Mouse (Mus musculus) intestine, postnatal 0 days (tissue): ENCODE results near the gene Htatip2. TPM values are rescaled to one million over a fixed set of nuclear protein-coding genes. Genes with fewer than 3 reads are reported as not detected.
A peak's percentile ranks its signal among the peaks of the same experiment; 100 is the strongest.

Experiments
- ATAC-seq: fragments of 200-750 bp; cut with Nextera tagmentation; 2 replicates; pipeline ENCODE4 v1.8.0; 2017; ENCODE audit warnings: mild to moderate bottlenecking, moderate TSS enrichment, moderate library complexity
- H3K27ac ChIP-seq: fragments of 300-500 bp; sonication (generic); 2 replicates; pipeline ENCODE4 v1.5.1; 2014; ENCODE audit warnings: mild to moderate bottlenecking, low read depth, low read length, moderate library complexity
- H3K27me3 ChIP-seq: fragments of 300-500 bp; sonication (generic); replicated peaks from 2 replicates; pipeline ENCODE4 v1.6.1; 2014; ENCODE audit warnings: low read length, mixed read lengths; ENCODE audit not compliant: control insufficient read depth, insufficient read depth
- H3K36me3 ChIP-seq: fragments of 300-500 bp; sonication (generic); 2 replicates; pipeline ENCODE4 v1.6.1; 2014; ENCODE audit warnings: mild to moderate bottlenecking, moderate library complexity; ENCODE audit not compliant: control insufficient read depth, insufficient read depth
- H3K4me1 ChIP-seq: fragments of 300-500 bp; sonication (generic); replicated peaks from 2 replicates; pipeline ENCODE4 v1.6.1; 2014; ENCODE audit warnings: antibody characterized with exemption, low read length, mixed read lengths; ENCODE audit not compliant: control insufficient read depth, insufficient read depth
- H3K4me2 ChIP-seq: fragments of 300-500 bp; sonication (generic); replicated peaks from 2 replicates; pipeline ENCODE4 v1.6.1; 2014; ENCODE audit warnings: low read depth, mild to moderate bottlenecking, moderate library complexity
- H3K4me3 ChIP-seq: fragments of 300-500 bp; sonication (generic); 2 replicates; pipeline ENCODE4 v1.5.1; 2014; ENCODE audit warnings: low read depth, low read length
- H3K9ac ChIP-seq: fragments of 300-500 bp; sonication (generic); 2 replicates; pipeline ENCODE4 v1.6.1; 2014; ENCODE audit warnings: mild to moderate bottlenecking, low read depth, low read length
- H3K9me3 ChIP-seq: fragments of 300-500 bp; sonication (generic); 2 replicates; pipeline ENCODE4 v1.6.1; 2016; ENCODE audit warnings: mixed run types; ENCODE audit not compliant: control insufficient read depth
- CTCF ChIP-seq: sonication (generic); IDR thresholded peaks from 2 replicates; pipeline ENCODE4 v1.5.1; 2016; ENCODE audit warnings: low read depth, mild to moderate bottlenecking, control low read depth, antibody characterized with exemption, moderate library complexity
- WGBS: fragments of 180-500 bp; shearing (Covaris S2); extraction: QIAGEN DNeasy Blood & Tissue Kit; methylation state at CpG from one replicate; pipeline ENCODE4 v1.1.7; 2014; 5-methylcytosine and 5-hydroxymethylcytosine counted together
- polyA plus RNA-seq: library from polyadenylated mRNA; unstranded; fragments of >200 nt; fragmentation: Nextera tagmentation; extraction: Ambion mirVana; gene quantifications from 2 replicates; pipeline ENCODE4 v1.2.1, GENCODE M21; 2015

The Htatip2 gene
- polyA plus RNA-seq, 1 experiment from 2014 or later = 47.5 TPM

DNA sequence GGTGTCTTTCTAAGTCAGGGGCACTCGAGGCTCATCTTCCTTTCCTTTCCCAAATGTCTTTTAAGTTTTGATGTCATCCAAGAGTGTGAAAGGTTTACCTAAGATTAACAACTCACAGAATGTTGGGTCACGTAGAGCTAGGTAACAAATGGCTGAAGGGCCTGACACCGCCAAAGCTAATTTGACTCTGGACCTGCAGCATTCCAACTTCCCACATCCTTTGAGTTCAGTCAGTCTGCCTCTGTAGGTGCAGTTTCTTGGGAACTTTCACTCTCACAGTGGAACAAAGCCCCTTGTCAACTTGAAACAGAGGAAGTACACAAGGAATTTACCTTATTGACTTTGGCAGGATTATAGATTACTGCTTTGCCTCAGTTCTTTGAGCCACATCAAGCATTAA, 50.6 kb downstream of the Htatip2 start:
- Histone ChIP-seq H3K9me3 (no peaks in the 10 kb centered on the region), H3K27ac (no peak overlapping the region), H3K36me3 (peaks cover 21% of the 10 kb centered on the region; the same call in 1 of the 2 replicates), H3K9ac (no peak overlapping the region), H3K4me3 (no peak overlapping the region), H3K27me3 (no peaks in the 10 kb centered on the region), H3K4me1 (no peaks in the 10 kb centered on the region), H3K4me2 (no peak overlapping the region)
- 73% methylated on average over 3 of the region's 3 CpGs for WGBS
- TF ChIP-seq CTCF = no peak
- no peak for ATAC-seq

- no peak for ATAC-seq
- peak; percentile 62 for TF ChIP-seq CTCF
- WGBS = 57% methylated on average over 4 of the region's 4 CpGs
- Histone ChIP-seq H3K36me3 (peaks cover 21% of the 10 kb centered on the region; the same call in 1 of the 2 replicates), H3K27me3 (no peaks in the 10 kb centered on the region), H3K4me1 (no peaks in the 10 kb centered on the region), H3K27ac (no peak overlapping the region), H3K4me3 (no peak overlapping the region), H3K9me3 (no peaks in the 10 kb centered on the region), H3K4me2 (no peak overlapping the region), H3K9ac (no peak overlapping the region)
These were observed 52.4 kb downstream of the Htatip2 start for GRCm38 (mm10) chr7:49811346-49811745.

DNA sequence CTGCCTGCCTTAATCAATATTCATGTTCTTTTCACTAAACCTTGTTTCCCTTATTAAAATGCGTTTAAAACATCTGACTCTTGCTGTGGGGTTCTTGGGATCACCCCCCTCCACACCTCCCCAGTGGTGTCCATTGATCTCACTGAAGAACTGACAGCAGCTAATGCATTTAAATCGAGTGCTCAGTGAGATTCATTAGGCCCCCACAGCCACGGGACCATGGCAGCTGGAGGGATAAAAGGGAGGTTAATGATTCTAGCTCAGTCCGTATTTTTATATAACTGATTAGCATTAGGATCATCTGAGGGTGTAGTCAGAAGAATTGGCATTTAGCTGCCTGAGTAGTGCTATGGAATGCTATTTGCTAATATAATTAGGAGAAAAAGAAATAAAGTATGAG, 60.5 kb downstream of the Htatip2 start:
- no peaks in the 10 kb centered on the region for H3K4me1 ChIP-seq
- no peak for ATAC-seq
- peaks cover 13% of the 10 kb centered on the region; the same call in 1 of the 2 replicates for H3K36me3 ChIP-seq
- WGBS = 83% methylated on average over 4 of the region's 4 CpGs
- TF ChIP-seq CTCF = no peak
- no peaks in the 10 kb centered on the region for H3K27me3 ChIP-seq
- H3K9ac ChIP-seq = no peak overlapping the region
- no peak overlapping the region for H3K27ac ChIP-seq
- H3K9me3 ChIP-seq = no peaks in the 10 kb centered on the region
- H3K4me3 ChIP-seq = no peak overlapping the region
- no peak overlapping the region for H3K4me2 ChIP-seq

DNA sequence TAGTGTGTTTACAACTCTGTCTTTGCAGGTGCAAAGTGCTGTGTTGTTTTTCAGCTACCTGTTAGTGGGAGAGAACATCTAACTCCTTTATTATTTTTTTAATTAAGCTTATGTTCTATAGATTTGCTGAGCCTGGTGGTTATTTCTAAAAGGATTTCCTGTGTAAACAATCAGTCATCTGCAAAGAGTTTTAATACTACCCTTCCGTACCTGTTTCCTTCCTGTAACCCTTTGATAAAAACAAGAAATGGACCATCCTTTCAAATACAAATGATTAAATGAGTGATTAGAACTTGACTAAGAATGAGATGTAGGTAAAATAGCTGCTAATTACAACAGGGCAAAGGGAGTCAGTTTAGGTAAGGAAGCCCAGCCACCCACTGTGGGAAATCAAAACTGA, 62.5 kb downstream of the Htatip2 start:
- TF ChIP-seq CTCF = no peak

DNA sequence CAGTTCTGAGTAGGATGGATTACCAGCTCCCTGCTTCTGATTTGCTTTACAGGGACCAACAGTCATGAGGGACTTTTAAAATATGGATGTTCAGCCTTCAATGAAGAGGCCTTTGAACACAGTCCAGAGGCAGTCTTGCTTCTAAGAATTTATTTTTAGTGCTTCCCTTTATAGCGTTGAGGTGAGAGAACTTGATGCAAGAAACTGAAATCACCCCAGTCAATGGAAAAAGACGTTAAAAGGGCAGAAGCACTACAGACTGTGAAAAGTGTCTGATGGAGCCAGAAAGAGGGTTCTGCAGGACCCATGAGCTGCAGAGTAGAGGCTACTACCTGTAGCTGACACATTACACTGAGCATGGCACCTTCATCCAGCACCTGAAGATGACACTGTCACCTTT, 63.1 kb downstream of the Htatip2 start:
- H3K4me2 ChIP-seq = no peak overlapping the region
- H3K9me3 ChIP-seq = no peaks in the 10 kb centered on the region
- H3K4me3 ChIP-seq = no peak overlapping the region
- no peak overlapping the region for H3K9ac ChIP-seq
- WGBS = 78% methylated on average over 2 of the region's 2 CpGs
- TF ChIP-seq CTCF = no peak
- no peak for ATAC-seq
- no peaks in the 10 kb centered on the region for H3K27me3 ChIP-seq
- H3K27ac ChIP-seq = no peak overlapping the region
- peaks cover 24% of the 10 kb centered on the region for H3K36me3 ChIP-seq
- no peaks in the 10 kb centered on the region for H3K4me1 ChIP-seq

More for the DNA sequence above, 62.5 kb downstream of the Htatip2 start:
- H3K9me3 ChIP-seq = no peaks in the 10 kb centered on the region
- peaks cover 19% of the 10 kb centered on the region; the same call in 1 of the 2 replicates for H3K36me3 ChIP-seq
- 82% methylated on average over 1 of the region's 1 CpGs for WGBS
- no peaks in the 10 kb centered on the region for H3K4me1 ChIP-seq
- H3K4me3 ChIP-seq = no peak overlapping the region
- H3K4me2 ChIP-seq = no peak overlapping the region
- no peak for ATAC-seq
- no peak overlapping the region for H3K27ac ChIP-seq
- H3K27me3 ChIP-seq = no peaks in the 10 kb centered on the region
- no peak overlapping the region for H3K9ac ChIP-seq

Other genes starting within 250 kb of the Htatip2 start
- not detected in 2 replicates for gene Dbx1, start 122.3 kb upstream of the Htatip2 start, polyA plus RNA-seq
- gene Prmt3, start 19.2 kb downstream of the Htatip2 start, polyA plus RNA-seq = 15.7 and 16.9 TPM in 2 replicates
- not detected in 2 replicates for gene Slc6a5, start 151.0 kb downstream of the Htatip2 start, polyA plus RNA-seq
- 1.8 and 1.9 TPM in 2 replicates for gene Nell1, start 215.7 kb downstream of the Htatip2 start, polyA plus RNA-seq